Mouse (Mus musculus) urinary bladder, postnatal 14 days (tissue): ENCODE results near the gene Gtf3c2.
"Not testable (repeated sequence)": the region's sequence is repeated elsewhere in the genome, so short reads cannot be mapped to it uniquely, and the experiment has no call there.

Source experiments
- DNase-seq: peaks from one replicate; pipeline ENCODE4 v3.0.0; 2021; ENCODE audit warnings: low spot score

The Gtf3c2 gene

GRCm38 (mm10) chr5:31179766-31180630 lies at the start of gene Gtf3c2, which contains the start of gene Gm29609:
TSS of gene Gtf3c2 (minus strand) at chr5:31180144.
TSS of gene Gm29609 (minus strand) at chr5:31179911.
- DNase-seq, result peak; percentile 95

GRCm38 (mm10) chr5:31226641-31227040 lies 46.7 kb upstream of the Gtf3c2 start:
- no peak for DNase-seq

GRCm38 (mm10) chr5:31222696-31223095 lies 42.8 kb upstream of the Gtf3c2 start:
- DNase-seq, result no peak

- DNase-seq, result peak; percentile 41
Measured at GRCm38 (mm10) chr5:31221304-31221945, 41.5 kb upstream of the Gtf3c2 start.

- peak; percentile 98 for DNase-seq
Measured at GRCm38 (mm10) chr5:31220448-31221303, 40.7 kb upstream of the Gtf3c2 start, which contains the start of gene Ppm1g. TSS of gene Ppm1g (minus strand) at chr5:31220687.

- DNase-seq, result peak; percentile 43
Measured at GRCm38 (mm10) chr5:31219911-31220447, 40.0 kb upstream of the Gtf3c2 start.

- no peak for DNase-seq
Measured at GRCm38 (mm10) chr5:31219474-31219873, 39.5 kb upstream of the Gtf3c2 start.

GRCm38 (mm10) chr5:31219070-31219469 lies 39.1 kb upstream of the Gtf3c2 start:
- no peak for DNase-seq

GRCm38 (mm10) chr5:31218294-31218693 lies 38.4 kb upstream of the Gtf3c2 start:
- DNase-seq, result no peak

GRCm38 (mm10) chr5:31216554-31216953 lies 36.6 kb upstream of the Gtf3c2 start:
- not testable (repeated sequence) for DNase-seq

GRCm38 (mm10) chr5:31204421-31204820 lies 24.5 kb upstream of the Gtf3c2 start:
- no peak for DNase-seq

GRCm38 (mm10) chr5:31203866-31204265 lies 23.9 kb upstream of the Gtf3c2 start:
- no peak for DNase-seq

- DNase-seq, result no peak
Measured at GRCm38 (mm10) chr5:31202933-31203332, 23.0 kb upstream of the Gtf3c2 start.

- DNase-seq, result peak; percentile 95
Measured at GRCm38 (mm10) chr5:31201742-31202590, 22.0 kb upstream of the Gtf3c2 start, which contains the start of gene Zfp513. TSS of gene Zfp513 (minus strand) at chr5:31202303.

GRCm38 (mm10) chr5:31201042-31201741 lies 21.2 kb upstream of the Gtf3c2 start:
- no peak for DNase-seq

- DNase-seq, result no peak
Measured at GRCm38 (mm10) chr5:31200327-31200768, 20.4 kb upstream of the Gtf3c2 start.

- DNase-seq, result no peak
Measured at GRCm38 (mm10) chr5:31199893-31200292, 19.9 kb upstream of the Gtf3c2 start.

- DNase-seq, result no peak
Measured at GRCm38 (mm10) chr5:31199321-31199892, 19.5 kb upstream of the Gtf3c2 start.

GRCm38 (mm10) chr5:31198616-31199320 lies 18.8 kb upstream of the Gtf3c2 start:
- no peak for DNase-seq
